Mouse (Mus musculus) ES-Bruce4 (cell line): ENCODE measurements at regions not wholly inside any gene's neighbourhood (a gene's known extent, or its start where the extent isn't known, plus 50 kb on each side); places are given as distances from the start of the nearest gene placed in this dataset.

Experiments
- CTCF ChIP-seq: IDR thresholded peaks from one replicate; pipeline ENCODE4 v1.8.1; 2011; ENCODE audit warnings: low read depth, low read length
- EP300 ChIP-seq: IDR thresholded peaks from 2 replicates; pipeline ENCODE4 v1.6.1; 2011; ENCODE audit warnings: low read depth, low read length; ENCODE audit not compliant: insufficient read depth
- POLR2A ChIP-seq: IDR thresholded peaks from one replicate; pipeline ENCODE4 v1.8.1; 2011; ENCODE audit warnings: low read length; ENCODE audit not compliant: insufficient read depth

GRCm38 (mm10) chr14:86069329-86069728, 1071.7 kb downstream of the Diaph3 start:
- TF ChIP-seq POLR2A: no peak
- TF ChIP-seq CTCF: no peak
- TF ChIP-seq EP300: no peak
